Mouse (Mus musculus) lung, embryonic 15.5 days (tissue): Measurements from ENCODE around the gene Siae. TPM values are rescaled to one million over a fixed set of nuclear protein-coding genes. Genes with fewer than 3 reads are reported as not detected.

Experiments used
- ATAC-seq: fragments of 200-750 bp; cut with Nextera tagmentation; 2 replicates; pipeline ENCODE4 v1.8.0; 2017; ENCODE audit warnings: moderate number of reproducible peaks, borderline replicate concordance; ENCODE audit not compliant: low FRiP score, low TSS enrichment; ENCODE audit errors: extremely low read depth
- H3K27ac ChIP-seq: fragments of 300-500 bp; sonication (generic); 2 replicates; pipeline ENCODE4 v1.5.1; 2015; ENCODE audit warnings: moderate library complexity, mild to moderate bottlenecking, inconsistent platforms
- H3K27me3 ChIP-seq: fragments of 300-500 bp; sonication (generic); 2 replicates; pipeline ENCODE4 v1.6.1; 2015; ENCODE audit warnings: inconsistent platforms
- H3K36me3 ChIP-seq: fragments of 300-500 bp; sonication (generic); 2 replicates; pipeline ENCODE4 v1.6.1; 2015; ENCODE audit warnings: inconsistent platforms
- H3K4me1 ChIP-seq: fragments of 300-500 bp; sonication (generic); 2 replicates; pipeline ENCODE4 v1.6.1; 2015; ENCODE audit warnings: inconsistent platforms
- H3K4me2 ChIP-seq: fragments of 300-500 bp; sonication (generic); 2 replicates; pipeline ENCODE4 v1.6.1; 2015; ENCODE audit warnings: inconsistent platforms, mild to moderate bottlenecking, moderate library complexity
- H3K4me3 ChIP-seq: fragments of 300-500 bp; sonication (generic); 2 replicates; pipeline ENCODE4 v1.5.1; 2015; ENCODE audit warnings: mild to moderate bottlenecking, inconsistent platforms
- H3K9ac ChIP-seq: fragments of 300-500 bp; sonication (generic); 2 replicates; pipeline ENCODE4 v1.6.1; 2015; ENCODE audit warnings: inconsistent platforms
- H3K9me3 ChIP-seq: fragments of 300-500 bp; sonication (generic); 2 replicates; pipeline ENCODE4 v1.6.1; 2016; ENCODE audit warnings: inconsistent platforms
- WGBS: fragments of 180-500 bp; shearing (Covaris S2); methylation state at CpG from one replicate; pipeline ENCODE4 v1.1.7; 2015; 5-methylcytosine and 5-hydroxymethylcytosine counted together
- polyA plus RNA-seq: library from polyadenylated mRNA; unstranded; fragments of >200 nt; fragmentation: Nextera tagmentation; extraction: Ambion mirVana; gene quantifications from 2 replicates; pipeline ENCODE4 v1.2.1, GENCODE M21; 2015

The Siae gene
- polyA plus RNA-seq, 1 experiment from 2014 or later, result 11.6 TPM

DNA sequence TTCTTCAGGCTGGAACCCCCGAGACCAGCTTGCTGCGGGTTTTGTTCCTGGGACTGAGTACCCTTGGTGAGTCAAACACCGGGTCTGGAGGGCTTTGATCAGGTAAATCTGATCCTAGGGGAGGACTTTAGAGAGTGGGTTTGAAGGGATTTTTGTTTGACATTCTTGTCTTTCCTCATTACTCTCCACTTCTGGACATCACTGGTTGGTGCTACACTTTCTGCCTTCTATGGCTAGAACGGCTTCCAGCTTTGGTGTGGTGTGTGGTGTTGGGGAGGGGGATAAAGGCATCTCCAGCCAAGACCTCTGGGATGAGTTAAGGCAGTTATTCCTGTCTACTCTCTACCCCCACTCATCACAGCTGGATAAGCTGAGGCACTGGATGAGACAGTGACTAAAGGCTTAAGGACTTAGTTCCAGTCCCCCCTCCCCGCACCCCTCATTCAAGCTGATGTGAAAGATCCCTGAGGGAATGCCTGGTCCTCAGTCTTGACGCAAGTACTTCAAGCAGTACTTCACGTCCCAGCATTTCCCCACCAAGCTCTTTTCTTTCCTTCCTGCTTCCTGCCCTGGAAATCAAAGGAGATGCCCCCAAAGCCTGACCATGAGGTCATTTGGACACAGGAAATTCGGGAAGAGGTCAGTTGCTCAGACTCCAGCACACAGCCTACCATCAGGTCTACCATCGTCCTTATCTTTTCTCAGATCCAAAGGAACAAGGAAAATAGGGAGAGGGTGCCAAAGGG, 27.1 kb upstream of the Siae start:
- Histone ChIP-seq H3K36me3 (peaks cover 12% of the 10 kb centered on the region), H3K9me3 (no peaks in the 10 kb centered on the region), H3K4me1 (peaks cover 40% of the 10 kb centered on the region), H3K27ac (peak overlapping the region; percentile 87), H3K9ac (peak overlapping the region; percentile 41), H3K4me3 (peak overlapping the region; percentile 36), H3K4me2 (peak overlapping the region; percentile 78), H3K27me3 (peaks cover 27% of the 10 kb centered on the region)
- 30% methylated on average over 9 of the region's 9 CpGs for WGBS
- no peak for ATAC-seq

DNA sequence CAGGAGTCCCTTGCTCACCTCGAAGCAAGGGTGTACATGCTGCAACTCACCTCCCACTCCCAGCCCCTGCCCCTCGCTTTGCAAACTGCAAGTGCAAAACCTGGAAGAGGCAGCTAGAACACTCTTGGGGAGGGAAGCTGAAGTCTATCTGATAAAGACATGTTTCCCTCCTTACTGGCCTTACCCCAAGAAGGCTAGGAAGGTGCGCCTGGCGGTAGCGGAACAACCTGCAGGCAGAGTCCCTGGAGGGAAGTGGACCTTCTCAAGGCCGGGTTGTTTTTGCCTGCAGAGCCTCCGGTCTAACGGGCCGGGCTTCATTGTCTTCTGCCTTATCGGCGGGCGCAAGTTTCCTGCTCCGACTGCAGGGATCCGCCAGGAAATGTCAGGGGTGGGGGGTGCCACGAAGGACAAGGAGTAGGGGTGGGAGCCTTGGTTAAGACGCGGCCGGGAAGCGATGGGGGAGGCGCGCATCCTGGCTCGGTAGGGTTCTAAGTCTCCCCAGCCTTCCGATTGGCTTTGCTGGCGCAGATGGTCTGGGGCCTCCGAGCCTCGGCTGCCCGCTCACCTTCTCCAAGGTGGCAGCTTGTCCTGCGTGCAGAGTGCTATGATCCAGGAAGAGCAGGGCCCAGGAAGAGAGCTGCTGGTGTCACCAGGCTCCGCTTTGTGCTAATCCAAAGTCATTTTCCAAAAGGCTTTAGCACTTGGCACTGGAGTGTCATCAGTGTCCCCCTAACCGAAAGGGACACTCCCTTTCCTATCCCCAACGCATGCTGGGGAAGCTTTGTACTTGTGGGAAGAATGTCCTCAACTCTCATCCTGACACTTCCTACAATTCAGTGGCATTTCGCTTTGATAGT, 25.2 kb upstream of the Siae start:
- H3K4me3 ChIP-seq, result peak overlapping the region; percentile 36
- H3K36me3 ChIP-seq, result 0 out of 2 replicates have a peak, but pooled peaks cover 2% of the 10 kb centered on the region
- peak overlapping the region; percentile 87 for H3K27ac ChIP-seq
- ATAC-seq, result peak; percentile 55
- H3K4me2 ChIP-seq, result peak overlapping the region; percentile 78
- H3K9ac ChIP-seq, result peak overlapping the region; percentile 41
- H3K27me3 ChIP-seq, result peaks cover 27% of the 10 kb centered on the region
- H3K4me1 ChIP-seq, result peaks cover 40% of the 10 kb centered on the region
- 4% methylated on average over 32 of the region's 32 CpGs for WGBS
- no peaks in the 10 kb centered on the region for H3K9me3 ChIP-seq

GRCm38 (mm10) chr9:37530888-37531705, 24.4 kb upstream of the Siae start:
- H3K4me2 ChIP-seq, result peak overlapping the region; percentile 78
- H3K4me3 ChIP-seq, result peak overlapping the region; percentile 36
- H3K9ac ChIP-seq, result peak overlapping the region; percentile 41
- H3K36me3 ChIP-seq, result 0 out of 2 replicates have a peak, but pooled peaks cover 3% of the 10 kb centered on the region
- peaks cover 27% of the 10 kb centered on the region for H3K27me3 ChIP-seq
- ATAC-seq, result peak; percentile 71
- H3K4me1 ChIP-seq, result peaks cover 40% of the 10 kb centered on the region
- H3K27ac ChIP-seq, result peak overlapping the region; percentile 80
- no peaks in the 10 kb centered on the region for H3K9me3 ChIP-seq
- WGBS, result 4% methylated on average over 31 of the region's 31 CpGs

GRCm38 (mm10) chr9:37536851-37537250, 18.6 kb upstream of the Siae start:
- H3K4me3 ChIP-seq, result no peak overlapping the region
- no peak for ATAC-seq
- no peaks in the 10 kb centered on the region for H3K9me3 ChIP-seq
- 0 out of 2 replicates have a peak, but pooled peaks cover 5% of the 10 kb centered on the region for H3K4me1 ChIP-seq
- H3K27me3 ChIP-seq, result no peaks in the 10 kb centered on the region
- 71% methylated on average over 4 of the region's 4 CpGs for WGBS
- H3K27ac ChIP-seq, result peak overlapping the region; percentile 71; the same call in 1 of the 2 replicates
- no peak overlapping the region for H3K9ac ChIP-seq
- 0 out of 2 replicates have a peak, but pooled peaks cover 3% of the 10 kb centered on the region for H3K36me3 ChIP-seq
- H3K4me2 ChIP-seq, result no peak overlapping the region

DNA sequence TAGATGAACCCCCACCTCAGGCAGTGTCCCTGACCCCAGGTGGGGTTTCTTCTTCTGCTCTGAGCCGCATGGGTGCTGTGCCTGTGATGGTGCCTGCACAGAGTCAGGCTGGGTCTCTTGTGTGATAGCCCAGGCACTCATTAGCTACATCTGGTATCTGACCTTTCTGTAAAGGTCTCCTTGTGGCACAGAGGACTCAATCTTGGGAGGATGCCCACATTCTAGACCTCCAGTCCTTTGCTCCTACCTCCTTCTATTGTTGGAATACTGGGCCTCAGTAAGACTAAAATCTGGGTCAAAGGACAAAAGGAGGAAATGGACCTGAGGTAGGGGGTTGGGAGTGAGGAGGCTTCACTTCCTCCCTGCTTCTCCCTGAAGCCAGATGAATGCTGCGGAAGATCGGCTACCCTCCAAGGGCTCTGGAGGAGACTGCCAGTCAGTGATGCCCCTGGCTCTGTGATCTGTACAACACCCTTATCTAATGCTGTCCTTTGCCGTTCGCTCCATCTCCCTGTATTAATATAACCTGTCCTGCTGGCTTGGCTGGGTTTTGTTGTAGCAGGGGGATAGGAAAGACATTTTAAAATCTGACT, 17.7 kb upstream of the Siae start:
- ATAC-seq, result peak; percentile 25; the same call in 1 of the 2 replicates
- Histone ChIP-seq H3K4me2 (no peak overlapping the region), H3K4me1 (peaks cover 5% of the 10 kb centered on the region; the same call in 1 of the 2 replicates), H3K27me3 (no peaks in the 10 kb centered on the region), H3K9ac (no peak overlapping the region), H3K36me3 (0 out of 2 replicates have a peak, but pooled peaks cover 3% of the 10 kb centered on the region), H3K9me3 (no peaks in the 10 kb centered on the region), H3K27ac (peak overlapping the region; percentile 71), H3K4me3 (no peak overlapping the region)
- WGBS, result 63% methylated on average over 5 of the region's 5 CpGs

- Histone ChIP-seq H3K4me1 (peaks cover 13% of the 10 kb centered on the region), H3K4me2 (peak within 1 kb of the TSS; percentile 30; the same call in 1 of the 2 replicates), H3K4me3 (peak within 1 kb of the TSS; percentile 6; the same call in 1 of the 2 replicates), H3K36me3 (0 out of 2 replicates have a peak, but pooled peaks cover 3% of the 10 kb centered on the region), H3K27me3 (no peaks in the 10 kb centered on the region), H3K9ac (no peak within 1 kb of the TSS), H3K9me3 (no peaks in the 10 kb centered on the region), H3K27ac (peak within 1 kb of the TSS; percentile 58)
- 48% methylated on average over 23 of the region's 23 CpGs for WGBS
- ATAC-seq, result peak; percentile 43; the same call in 1 of the 2 replicates
These were observed 16.1 kb upstream of the Siae start, which contains the start of gene Vsig2 for GRCm38 (mm10) chr9:37539170-37540025. Gene Vsig2 (plus strand): TSS chr9:37539255.

GRCm38 (mm10) chr9:37540226-37540625, 15.3 kb upstream of the Siae start:
- Histone ChIP-seq H3K4me3 (no peak overlapping the region), H3K4me2 (0 out of 2 replicates have a peak overlapping the region, but pooled peaks have one; percentile 30), H3K27me3 (peaks cover 2% of the 10 kb centered on the region; the same call in 1 of the 2 replicates), H3K27ac (peak overlapping the region; percentile 58), H3K4me1 (peaks cover 21% of the 10 kb centered on the region), H3K36me3 (0 out of 2 replicates have a peak, but pooled peaks cover 3% of the 10 kb centered on the region), H3K9ac (no peak overlapping the region), H3K9me3 (no peaks in the 10 kb centered on the region)
- 86% methylated on average over 4 of the region's 4 CpGs for WGBS
- ATAC-seq, result no peak

- peaks cover 9% of the 10 kb centered on the region for H3K27me3 ChIP-seq
- H3K27ac ChIP-seq, result peak overlapping the region; percentile 81
- no peak for ATAC-seq
- 67% methylated on average over 6 of the region's 6 CpGs for WGBS
- no peak overlapping the region for H3K9ac ChIP-seq
- peaks cover 28% of the 10 kb centered on the region for H3K4me1 ChIP-seq
- no peak overlapping the region; the same call in 1 of the 2 replicates for H3K4me2 ChIP-seq
- H3K4me3 ChIP-seq, result no peak overlapping the region
- 0 out of 2 replicates have a peak, but pooled peaks cover 2% of the 10 kb centered on the region for H3K36me3 ChIP-seq
- H3K9me3 ChIP-seq, result no peaks in the 10 kb centered on the region
These were observed 14.6 kb upstream of the Siae start for GRCm38 (mm10) chr9:37540701-37541575.

GRCm38 (mm10) chr9:37541851-37542642, 13.5 kb upstream of the Siae start:
- Histone ChIP-seq H3K4me2 (no peak overlapping the region), H3K4me3 (no peak overlapping the region), H3K9ac (no peak overlapping the region), H3K27ac (peak overlapping the region; percentile 81), H3K27me3 (peaks cover 16% of the 10 kb centered on the region), H3K4me1 (peaks cover 29% of the 10 kb centered on the region), H3K9me3 (no peaks in the 10 kb centered on the region), H3K36me3 (no peaks in the 10 kb centered on the region)
- no peak for ATAC-seq
- 56% methylated on average over 7 of the region's 7 CpGs for WGBS
